Mouse (Mus musculus): ENCODE results near the gene Zfp853. TPM values are rescaled to one million over a fixed set of nuclear protein-coding genes. Genes with fewer than 3 reads are reported as not detected.

The Zfp853 gene
- polyA plus RNA-seq (2012; rRNA removed), result 9.9 and 10.5 TPM in 2 replicates

GRCm38 (mm10) chr5:143293404-143293803 lies at the start of gene Zfp853:
TSS of gene Zfp853 (minus strand) at chr5:143293623.

GRCm38 (mm10) chr5:143328690-143329495 lies 35.5 kb upstream of the Zfp853 start, which contains the start of gene Zdhhc4:
TSS of gene Zdhhc4 (minus strand) at chr5:143329256.

GRCm38 (mm10) chr5:143314730-143315513 lies 21.5 kb upstream of the Zfp853 start, which contains the start of gene E130309D02Rik:
TSS of gene E130309D02Rik (minus strand) at chr5:143315360.

GRCm38 (mm10) chr5:143269363-143270150 lies 23.9 kb downstream of the Zfp853 start, which contains the start of gene Zfp316:
TSS of gene Zfp316 (minus strand) at chr5:143270022.

Other genes with a start within 250 kb of the Zfp853 start
- 36.6 and 44.6 TPM in 2 replicates for gene Rnf216, start 180.6 kb downstream of the Zfp853 start, polyA plus RNA-seq (2012; rRNA removed)
- gene Olfr718-ps1, start 146.0 kb downstream of the Zfp853 start, polyA plus RNA-seq (2012; rRNA removed), result not detected in 2 replicates
- 6.7 and 7.1 TPM in 2 replicates for gene Rbak, start 112.8 kb downstream of the Zfp853 start, polyA plus RNA-seq (2012; rRNA removed)
- not detected in 2 replicates for gene Spdye4b, start 112.6 kb downstream of the Zfp853 start, polyA plus RNA-seq (2012; rRNA removed)
- not detected in 2 replicates for gene Spdye4a, start 66.7 kb downstream of the Zfp853 start, polyA plus RNA-seq (2012; rRNA removed)
- 18.7 and 18.8 TPM in 2 replicates for gene Zfp12, start 58.5 kb downstream of the Zfp853 start, polyA plus RNA-seq (2012; rRNA removed)
- 27.4 and 42.8 TPM in 2 replicates for gene Zfp316, start 23.6 kb downstream of the Zfp853 start, polyA plus RNA-seq (2012; rRNA removed)
- gene E130309D02Rik, start 21.7 kb upstream of the Zfp853 start, polyA plus RNA-seq (2012; rRNA removed), result 35.0 and 36.6 TPM in 2 replicates
- 81.3 and 94.8 TPM in 2 replicates for gene Zdhhc4, start 35.6 kb upstream of the Zfp853 start, polyA plus RNA-seq (2012; rRNA removed)
- gene Grid2ip, start 63.7 kb upstream of the Zfp853 start, polyA plus RNA-seq (2012; rRNA removed), result 0.15 and 0.36 TPM in 2 replicates
- gene Kdelr2, start 110.2 kb upstream of the Zfp853 start, polyA plus RNA-seq (2012; rRNA removed), result 227 and 240 TPM in 2 replicates
- 18.2 and 23.2 TPM in 2 replicates for gene Daglb, start 171.0 kb upstream of the Zfp853 start, polyA plus RNA-seq (2012; rRNA removed)
- gene Rac1, start 234.4 kb upstream of the Zfp853 start, polyA plus RNA-seq (2012; rRNA removed), result 205 and 366 TPM in 2 replicates

Measured in ovary, adult 2 months (tissue).